ENCODE assay signal across 10 mouse cellular contexts in the genomic region with DNA sequence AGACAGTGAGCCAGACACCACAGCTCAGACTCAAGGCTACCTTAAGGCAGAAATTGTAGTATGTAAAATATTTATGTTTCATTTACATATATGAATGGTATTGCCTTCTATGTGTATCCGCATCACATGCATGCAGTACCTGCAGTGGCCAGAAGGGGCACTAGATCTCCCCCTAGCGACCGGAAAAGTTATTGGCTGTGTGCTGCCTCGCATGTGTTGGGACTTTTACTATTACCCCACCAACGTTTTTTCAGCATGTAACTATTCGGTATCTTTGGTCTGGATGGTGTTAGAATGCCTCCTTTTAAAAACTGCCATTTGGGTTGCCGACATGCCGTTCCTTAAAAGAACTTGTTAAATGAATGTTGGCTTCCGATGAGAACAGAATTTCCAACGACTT.
DNase-seq lines count a peak whose midpoint lies in the region; ATAC-seq and TF ChIP-seq lines count a peak whose summit lies in the region.
"Had no signal": no experiment of that assay in that cellular context is flagged by ENCODE, and none has a peak within 500 bp of the region (broad histone marks: within the 10 kb centered on the region; RNA-seq: fewer than 3 reads in every experiment).

No protein-coding gene starts in this region.

- no peaks in the 10 kb centered on the region for H3K36me3 ChIP-seq in hindbrain, embryonic 11.5 days (ENCODE audit: control insufficient read depth, insufficient read depth, low read length)
- no peaks in the 10 kb centered on the region for H3K36me3 ChIP-seq in hindbrain, embryonic 16.5 days (ENCODE audit: control insufficient read depth, insufficient read depth, low read length)
- H3K36me3 ChIP-seq in testis, adult 2 months (ENCODE audit: control insufficient read depth, insufficient read depth, low read length) = no peaks in the 10 kb centered on the region
- H3K36me3 ChIP-seq in midbrain, embryonic 10.5 days = no peaks in the 10 kb centered on the region

- H3K9me3 ChIP-seq in hindbrain, embryonic 11.5 days (ENCODE audit: control insufficient read depth, low read length) = no peaks in the 10 kb centered on the region
- H3K9me3 ChIP-seq in hindbrain, embryonic 16.5 days (ENCODE audit: control insufficient read depth, low read length) = no peaks in the 10 kb centered on the region
- H3K9me3 ChIP-seq in midbrain, embryonic 10.5 days (replicated peaks) = 0 out of 2 replicates have a peak, but pooled peaks cover 5% of the 10 kb centered on the region

- H3K27me3 ChIP-seq in hindbrain, embryonic 11.5 days (ENCODE audit: control insufficient read depth, insufficient read depth, low read length) = no peaks in the 10 kb centered on the region
- H3K27me3 ChIP-seq in hindbrain, embryonic 16.5 days (replicated peaks; ENCODE audit: control insufficient read depth, insufficient read depth, low read length) = no peaks in the 10 kb centered on the region
- H3K27me3 ChIP-seq in testis, adult 2 months (ENCODE audit: control insufficient read depth, insufficient read depth, low read length) = no peaks in the 10 kb centered on the region
- H3K27me3 ChIP-seq in midbrain, embryonic 10.5 days (ENCODE audit: low read depth, poor library complexity, severe bottlenecking) = no peaks in the 10 kb centered on the region

- no peak overlapping the region for H3K4me3 ChIP-seq in hindbrain, embryonic 11.5 days (ENCODE audit: low read depth, low read length)
- no peak overlapping the region for H3K4me3 ChIP-seq in hindbrain, embryonic 16.5 days (ENCODE audit: low read length)
- H3K4me3 ChIP-seq in testis, adult 2 months (ENCODE audit: control insufficient read depth, low read depth, low read length) = peak overlapping the region; percentile 54; the same call in 1 of the 2 replicates
- no peak overlapping the region for H3K4me3 ChIP-seq in midbrain, embryonic 10.5 days

- H3K4me2 ChIP-seq in hindbrain, embryonic 11.5 days (replicated peaks; ENCODE audit: low read depth, low read length) = no peak overlapping the region
- H3K4me2 ChIP-seq in hindbrain, embryonic 16.5 days (ENCODE audit: low read length) = no peak overlapping the region

- no peaks in the 10 kb centered on the region for H3K4me1 ChIP-seq in hindbrain, embryonic 11.5 days (replicated peaks; ENCODE audit: control insufficient read depth, insufficient read depth, low read length)
- H3K4me1 ChIP-seq in hindbrain, embryonic 16.5 days (ENCODE audit: control insufficient read depth, insufficient read depth, low read depth, low read length) = no peaks in the 10 kb centered on the region; the same call in 1 of the 2 replicates
- H3K4me1 ChIP-seq in testis, adult 2 months (ENCODE audit: control insufficient read depth, insufficient read depth, low read length) = no peaks in the 10 kb centered on the region
- H3K4me1 ChIP-seq in midbrain, embryonic 10.5 days = no peaks in the 10 kb centered on the region

- WGBS in hindbrain, embryonic 11.5 days = 82% methylated on average over 10 of the region's 10 CpGs
- 85% methylated on average over 10 of the region's 10 CpGs for WGBS in hindbrain, embryonic 16.5 days
- WGBS in midbrain, embryonic 10.5 days = 81% methylated on average over 10 of the region's 10 CpGs

- no peak overlapping the region for H3K9ac ChIP-seq in hindbrain, embryonic 11.5 days (ENCODE audit: low read depth, low read length)
- no peak overlapping the region for H3K9ac ChIP-seq in hindbrain, embryonic 16.5 days (ENCODE audit: low read depth, low read length)

- peak; percentile 94; the same call in 1 of the 2 replicates for TF ChIP-seq CTCF in testis, adult 2 months (IDR thresholded peaks at IDR 0.05; ENCODE audit: control insufficient read depth, insufficient read depth, insufficient replicate concordance, low read depth, low read length)

- no peak for ATAC-seq in hindbrain, embryonic 11.5 days (ENCODE audit: low FRiP score)
- ATAC-seq in hindbrain, embryonic 16.5 days = no peak

- no peak overlapping the region for H3K27ac ChIP-seq in hindbrain, embryonic 11.5 days (ENCODE audit: low read depth, low read length)
- no peak overlapping the region for H3K27ac ChIP-seq in hindbrain, embryonic 16.5 days (ENCODE audit: low read depth, low read length)
- 0 out of 2 replicates have a peak overlapping the region, but pooled peaks have one; percentile 5 for H3K27ac ChIP-seq in testis, adult 2 months (ENCODE audit: control insufficient read depth, insufficient read depth, low read depth, low read length)
- H3K27ac ChIP-seq in midbrain, embryonic 10.5 days (replicated peaks) = no peak overlapping the region
- H3K27ac ChIP-seq: macrophage had no signal

- DNase-seq in hindbrain, embryonic 11.5 days (ENCODE audit: low spot score) = peak; percentile 23
- peak; percentile 26 for DNase-seq in right cerebral cortex, postnatal 14 days
- no peak for DNase-seq in right cerebral cortex, adult 2 months (ENCODE audit: low spot score in 2 of 2)
- DNase-seq in NIH3T3 (ENCODE audit: low read depth) = peak; percentile 20
- DNase-seq in midbrain, embryonic 10.5 days (ENCODE audit: low spot score) = no peak
- DNase-seq in cerebellum, adult 9-10 months = no peak
- DNase-seq: heart, postnatal 10 days had no signal

- no peak for TF ChIP-seq POLR2A in testis, adult 2 months (IDR thresholded peaks at IDR 0.05; ENCODE audit: control insufficient read depth, low read depth, low read length)

Comparison
In these comparisons a context has a peak if more than half of its experiments do, and no peak if none do; other contexts are left out.
1. DNase-seq: peak in hindbrain, embryonic 11.5 days (single experiment), right cerebral cortex, postnatal 14 days (single experiment) and NIH3T3 (single experiment); none in right cerebral cortex, adult 2 months (0 of 2), midbrain, embryonic 10.5 days (single experiment) and cerebellum, adult 9-10 months (single experiment).